Mouse (Mus musculus) hindbrain, embryonic 12.5 days (tissue): ENCODE measurements around the gene Tns3. TPM values are rescaled to one million over a fixed set of nuclear protein-coding genes. Genes with fewer than 3 reads are reported as not detected.

Experiments used
- ATAC-seq: fragments of 200-750 bp; cut with Nextera tagmentation; 2 replicates; pipeline ENCODE4 v1.8.0; 2017; ENCODE audit warnings: moderate TSS enrichment; ENCODE audit not compliant: low FRiP score
- H3K27ac ChIP-seq: fragments of 300-500 bp; sonication (generic); 2 replicates; pipeline ENCODE4 v1.5.1; 2016; ENCODE audit warnings: mild to moderate bottlenecking
- H3K27me3 ChIP-seq: fragments of 300-500 bp; sonication (generic); 2 replicates; pipeline ENCODE4 v1.6.1; 2016; ENCODE audit warnings: mild to moderate bottlenecking
- H3K36me3 ChIP-seq: fragments of 300-500 bp; sonication (generic); 2 replicates; pipeline ENCODE4 v1.6.1; 2016; ENCODE audit warnings: mild to moderate bottlenecking
- H3K4me1 ChIP-seq: fragments of 300-500 bp; sonication (generic); 2 replicates; pipeline ENCODE4 v1.6.1; 2016
- H3K4me2 ChIP-seq: fragments of 300-500 bp; sonication (generic); replicated peaks from 2 replicates; pipeline ENCODE4 v1.6.1; 2016; ENCODE audit warnings: mild to moderate bottlenecking
- H3K4me3 ChIP-seq: fragments of 300-500 bp; sonication (generic); 2 replicates; pipeline ENCODE4 v1.5.1; 2016; ENCODE audit warnings: mild to moderate bottlenecking
- H3K9ac ChIP-seq: fragments of 300-500 bp; sonication (generic); 2 replicates; pipeline ENCODE4 v1.6.1; 2016; ENCODE audit warnings: mild to moderate bottlenecking, moderate library complexity
- H3K9me3 ChIP-seq: fragments of 300-500 bp; sonication (generic); replicated peaks from 2 replicates; pipeline ENCODE4 v1.6.1; 2016; ENCODE audit warnings: mild to moderate bottlenecking
- WGBS: fragments of 180-500 bp; shearing (Covaris S2); methylation state at CpG from one replicate; pipeline ENCODE4 v1.1.7; 2016; 5-methylcytosine and 5-hydroxymethylcytosine counted together
- polyA plus RNA-seq: library from polyadenylated mRNA; unstranded; fragments of >200 nt; fragmentation: Nextera tagmentation; extraction: Ambion mirVana; gene quantifications from 2 replicates; pipeline ENCODE4 v1.2.1, GENCODE M21; 2016

Gene Tns3
- polyA plus RNA-seq, 1 experiment from 2014 or later, result 15.9 TPM

DNA sequence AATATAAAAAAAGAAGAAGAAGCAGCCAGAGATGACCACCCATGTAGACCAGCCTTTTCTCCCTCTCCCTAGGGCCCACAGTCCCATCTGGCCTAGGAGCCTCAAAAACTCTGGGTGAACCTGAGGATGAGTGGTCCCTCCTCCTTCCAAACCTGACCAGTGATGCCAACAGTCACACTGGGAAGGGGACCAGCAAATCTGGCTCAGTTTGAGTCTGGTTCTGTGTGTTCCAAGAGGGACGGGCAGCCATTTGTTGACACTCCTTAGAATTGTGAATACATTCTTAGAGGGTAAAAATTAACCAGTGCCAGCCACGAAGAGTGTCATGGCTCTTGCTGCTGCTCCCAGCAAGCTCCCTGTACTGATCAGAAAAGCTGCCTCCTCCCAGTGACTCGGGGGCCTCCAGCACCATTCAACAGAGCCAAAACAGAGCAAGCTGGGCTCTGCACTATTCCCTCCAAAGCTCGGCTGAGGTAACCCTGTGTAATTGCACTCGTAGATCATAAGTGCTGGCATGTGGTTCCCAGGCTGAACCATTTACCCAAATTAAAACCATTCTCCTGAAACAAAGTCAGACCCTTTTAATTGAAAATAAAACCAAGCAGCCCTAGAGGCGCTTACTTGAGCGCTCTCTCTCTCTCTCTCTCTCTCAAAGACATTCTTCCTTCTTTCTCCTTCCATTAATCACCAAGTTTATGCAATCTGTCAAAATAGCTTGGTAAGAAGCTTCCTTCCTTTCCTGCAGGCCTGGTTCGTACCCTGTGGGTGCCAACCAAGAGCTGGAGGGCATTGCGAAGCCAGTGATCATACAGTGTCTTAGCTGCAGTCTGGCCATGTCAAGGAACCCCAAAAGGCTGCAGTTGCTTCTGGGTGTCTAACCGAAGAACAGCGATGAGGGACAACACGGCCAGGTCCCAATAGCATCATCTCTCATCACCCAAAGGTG is 7.6 kb downstream of the Tns3 start:
- Histone ChIP-seq H3K9ac (no peak overlapping the region), H3K4me2 (no peak overlapping the region), H3K4me3 (no peak overlapping the region), H3K27me3 (no peaks in the 10 kb centered on the region), H3K36me3 (no peaks in the 10 kb centered on the region), H3K9me3 (no peaks in the 10 kb centered on the region), H3K27ac (no peak overlapping the region), H3K4me1 (peaks cover 27% of the 10 kb centered on the region)
- WGBS, result 71% methylated on average over 12 of the region's 12 CpGs
- ATAC-seq, result no peak

DNA sequence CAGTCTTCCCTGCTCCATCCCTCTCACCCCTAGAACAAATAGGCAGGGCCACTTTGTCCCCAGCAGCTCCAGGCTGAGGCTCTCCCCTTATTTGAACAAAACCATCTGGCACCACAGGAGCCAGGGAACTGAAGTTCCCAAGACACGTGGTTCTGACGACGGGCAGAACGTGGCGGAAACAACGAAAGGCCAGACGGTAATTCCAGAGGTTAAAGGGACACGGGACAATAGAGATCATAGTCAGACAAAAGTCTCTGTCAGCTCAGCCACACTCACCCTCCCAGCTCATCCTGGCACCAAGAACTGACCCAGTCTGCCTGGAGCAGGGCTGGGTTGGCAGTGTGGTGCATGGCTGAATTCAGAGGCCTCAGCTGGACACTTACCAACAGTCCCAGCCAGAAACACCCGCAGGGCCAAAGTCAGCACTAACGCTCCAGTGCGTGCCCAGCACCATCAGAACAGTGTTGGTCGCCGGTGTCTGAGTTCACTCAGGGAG is 10.5 kb downstream of the Tns3 start:
- no peaks in the 10 kb centered on the region for H3K36me3 ChIP-seq
- H3K4me2 ChIP-seq, result no peak overlapping the region
- no peak overlapping the region for H3K9ac ChIP-seq
- H3K27me3 ChIP-seq, result no peaks in the 10 kb centered on the region
- no peak overlapping the region for H3K27ac ChIP-seq
- H3K9me3 ChIP-seq, result no peaks in the 10 kb centered on the region
- WGBS, result 42% methylated on average over 13 of the region's 13 CpGs
- no peak overlapping the region for H3K4me3 ChIP-seq
- ATAC-seq, result no peak
- H3K4me1 ChIP-seq, result peaks cover 22% of the 10 kb centered on the region

DNA sequence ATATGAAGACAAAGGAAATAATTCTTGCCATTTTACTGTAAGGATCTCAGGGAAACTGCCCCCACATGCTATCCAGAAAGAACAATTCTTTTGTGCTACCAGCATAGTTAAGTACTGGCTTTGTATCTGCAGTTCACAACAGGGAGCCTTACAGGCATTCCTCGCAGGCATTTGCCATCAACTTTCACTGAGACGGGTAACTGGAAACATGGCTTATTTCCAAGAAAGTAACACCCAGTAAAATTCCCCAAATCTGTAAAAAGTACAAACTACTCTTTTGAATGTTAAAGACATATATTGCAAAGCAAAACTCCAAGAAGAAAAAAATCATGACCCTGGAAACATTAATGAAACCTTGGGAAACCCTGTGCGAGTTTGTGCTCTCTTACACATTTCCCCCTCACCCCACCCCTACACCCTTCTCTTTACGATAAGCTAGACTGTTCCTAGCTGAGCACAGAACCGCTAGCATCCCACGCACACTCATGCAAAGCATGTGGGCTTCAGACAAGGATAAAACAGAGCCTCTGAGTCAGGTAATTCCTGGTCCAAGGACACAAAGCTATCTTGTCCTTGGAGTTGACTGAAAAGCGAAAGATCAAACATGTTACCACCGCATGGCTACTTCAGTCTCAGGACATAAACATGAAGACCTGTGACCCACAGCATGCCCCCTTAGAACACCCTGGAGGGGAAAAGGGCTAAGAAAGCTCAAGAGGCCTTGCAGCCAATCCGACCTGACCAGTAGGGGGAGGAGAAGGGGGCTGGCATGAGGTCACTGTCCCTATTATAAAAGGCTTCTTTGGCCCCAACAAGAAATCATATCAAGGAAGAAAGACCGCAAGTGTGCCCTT is 11.3 kb downstream of the Tns3 start:
- WGBS, result 43% methylated on average over 10 of the region's 10 CpGs
- Histone ChIP-seq H3K4me1 (peaks cover 19% of the 10 kb centered on the region), H3K9me3 (no peaks in the 10 kb centered on the region), H3K4me2 (no peak overlapping the region), H3K36me3 (no peaks in the 10 kb centered on the region), H3K9ac (no peak overlapping the region), H3K4me3 (no peak overlapping the region), H3K27ac (0 out of 2 replicates have a peak overlapping the region, but pooled peaks have one; percentile 35), H3K27me3 (no peaks in the 10 kb centered on the region)
- ATAC-seq, result no peak

DNA sequence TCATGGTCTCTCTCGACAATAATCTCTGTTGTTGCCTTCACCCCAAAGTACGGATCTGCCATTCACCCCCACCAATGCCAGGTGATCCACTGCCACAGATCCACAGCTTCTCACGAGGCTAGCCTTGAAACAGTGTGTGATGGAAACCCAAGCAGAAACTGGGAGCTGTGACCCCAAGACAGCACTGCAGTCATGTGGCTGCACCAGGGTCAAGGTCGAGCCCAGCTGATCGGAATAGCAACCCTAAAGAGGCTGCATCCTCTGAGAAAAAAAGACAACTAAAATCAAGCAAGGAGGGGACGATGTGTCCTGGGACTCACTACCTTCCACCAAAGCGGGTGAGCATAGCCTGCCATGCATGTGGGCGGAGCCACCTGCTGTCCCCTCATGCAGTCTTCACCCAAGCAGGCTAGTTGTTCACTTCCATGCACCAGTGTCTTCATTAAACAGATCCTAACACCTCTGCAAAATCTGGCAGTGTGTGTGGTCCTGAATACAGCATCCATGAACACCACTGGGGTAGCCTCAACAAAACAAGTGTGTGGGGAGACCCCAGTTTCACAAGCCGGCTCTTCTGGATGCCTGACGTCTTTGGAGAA is 12.1 kb downstream of the Tns3 start:
- H3K4me1 ChIP-seq, result peaks cover 19% of the 10 kb centered on the region
- no peaks in the 10 kb centered on the region for H3K9me3 ChIP-seq
- H3K36me3 ChIP-seq, result no peaks in the 10 kb centered on the region
- no peaks in the 10 kb centered on the region for H3K27me3 ChIP-seq
- no peak overlapping the region for H3K4me2 ChIP-seq
- peak; percentile 25; the same call in 1 of the 2 replicates for ATAC-seq
- H3K27ac ChIP-seq, result no peak overlapping the region
- H3K4me3 ChIP-seq, result no peak overlapping the region
- WGBS, result 71% methylated on average over 10 of the region's 10 CpGs
- H3K9ac ChIP-seq, result no peak overlapping the region

DNA sequence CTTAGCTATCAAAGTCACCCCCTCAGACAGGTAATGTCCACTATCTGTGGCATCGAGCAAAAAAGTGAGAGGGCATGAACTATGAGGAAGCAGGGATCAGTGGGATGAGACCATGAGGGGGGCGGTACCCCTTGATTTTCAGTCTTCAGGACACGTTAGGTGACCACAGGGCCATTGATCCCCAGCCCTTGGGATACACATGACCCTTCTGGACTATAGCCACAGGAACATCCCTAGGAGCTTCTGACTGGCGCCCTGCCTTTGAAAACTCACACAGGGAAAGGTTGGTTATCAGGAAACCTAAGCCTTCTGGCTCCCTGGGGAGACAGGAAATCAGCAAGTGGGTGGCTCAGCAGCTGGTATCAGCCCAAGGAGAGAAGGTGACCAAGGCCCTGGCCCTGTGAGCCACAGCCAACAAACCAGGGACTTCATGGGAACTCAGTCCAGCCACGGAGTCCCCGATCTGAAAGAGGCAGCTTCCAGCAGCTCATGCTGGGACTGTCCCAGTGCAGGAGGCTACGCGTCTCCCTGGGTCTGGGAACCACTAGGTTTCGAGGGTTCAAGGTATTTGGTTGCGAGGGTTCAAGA is 12.8 kb downstream of the Tns3 start:
- Histone ChIP-seq H3K27ac (no peak overlapping the region), H3K4me2 (no peak overlapping the region), H3K4me3 (no peak overlapping the region), H3K9me3 (no peaks in the 10 kb centered on the region), H3K4me1 (peaks cover 17% of the 10 kb centered on the region), H3K27me3 (no peaks in the 10 kb centered on the region), H3K36me3 (no peaks in the 10 kb centered on the region), H3K9ac (no peak overlapping the region)
- WGBS, result 85% methylated on average over 10 of the region's 10 CpGs
- ATAC-seq, result no peak

DNA sequence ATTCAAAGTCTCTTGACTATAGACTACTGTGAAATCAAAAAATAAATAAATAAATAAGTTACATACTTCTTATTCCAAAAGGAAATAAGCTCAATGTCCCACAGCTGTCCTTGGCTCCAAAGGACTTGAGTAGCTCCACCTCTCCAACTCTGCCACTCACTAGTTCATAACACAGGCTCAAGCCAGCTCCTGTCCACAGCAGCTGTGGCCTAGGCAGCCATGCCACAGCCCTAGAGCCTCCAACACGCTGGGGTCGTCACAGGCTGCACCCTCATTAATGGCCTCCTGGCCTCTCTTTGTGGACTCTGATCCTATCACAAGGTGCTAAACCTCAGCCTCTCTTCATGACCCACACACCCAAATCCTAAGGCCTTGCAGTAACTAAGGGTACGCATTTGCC is 18.7 kb downstream of the Tns3 start:
- H3K36me3 ChIP-seq, result no peaks in the 10 kb centered on the region
- H3K4me2 ChIP-seq, result no peak overlapping the region
- no peaks in the 10 kb centered on the region; the same call in 1 of the 2 replicates for H3K4me1 ChIP-seq
- no peak overlapping the region for H3K9ac ChIP-seq
- no peaks in the 10 kb centered on the region for H3K27me3 ChIP-seq
- no peak overlapping the region for H3K4me3 ChIP-seq
- ATAC-seq, result no peak
- WGBS, result 84% methylated on average over 3 of the region's 3 CpGs
- no peak overlapping the region for H3K27ac ChIP-seq
- H3K9me3 ChIP-seq, result no peaks in the 10 kb centered on the region

DNA sequence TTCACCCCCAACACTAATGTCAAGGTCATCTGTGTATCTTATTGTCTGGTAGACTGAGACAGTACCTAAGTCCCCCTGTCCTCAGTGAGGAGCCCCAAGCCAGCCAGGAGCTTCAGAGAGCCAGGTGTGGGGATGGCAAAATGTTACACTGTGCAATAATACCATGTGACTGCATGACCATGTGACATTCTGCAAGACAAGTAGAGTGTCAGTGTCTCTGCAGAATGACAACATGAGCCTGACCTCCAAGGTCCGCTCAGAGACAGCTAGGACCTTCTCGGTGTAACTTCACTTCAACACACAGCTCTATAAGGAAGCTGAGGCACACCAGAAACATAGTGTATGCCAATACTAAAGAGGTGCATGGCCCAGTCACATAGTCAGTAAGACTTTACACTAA is 20.1 kb downstream of the Tns3 start:
- Histone ChIP-seq H3K36me3 (no peaks in the 10 kb centered on the region), H3K4me2 (no peak overlapping the region), H3K9ac (no peak overlapping the region), H3K4me1 (peaks cover 5% of the 10 kb centered on the region; the same call in 1 of the 2 replicates), H3K4me3 (no peak overlapping the region), H3K27ac (no peak overlapping the region), H3K27me3 (no peaks in the 10 kb centered on the region), H3K9me3 (no peaks in the 10 kb centered on the region)
- no peak for ATAC-seq
- 96% methylated on average over 2 of the region's 2 CpGs for WGBS

DNA sequence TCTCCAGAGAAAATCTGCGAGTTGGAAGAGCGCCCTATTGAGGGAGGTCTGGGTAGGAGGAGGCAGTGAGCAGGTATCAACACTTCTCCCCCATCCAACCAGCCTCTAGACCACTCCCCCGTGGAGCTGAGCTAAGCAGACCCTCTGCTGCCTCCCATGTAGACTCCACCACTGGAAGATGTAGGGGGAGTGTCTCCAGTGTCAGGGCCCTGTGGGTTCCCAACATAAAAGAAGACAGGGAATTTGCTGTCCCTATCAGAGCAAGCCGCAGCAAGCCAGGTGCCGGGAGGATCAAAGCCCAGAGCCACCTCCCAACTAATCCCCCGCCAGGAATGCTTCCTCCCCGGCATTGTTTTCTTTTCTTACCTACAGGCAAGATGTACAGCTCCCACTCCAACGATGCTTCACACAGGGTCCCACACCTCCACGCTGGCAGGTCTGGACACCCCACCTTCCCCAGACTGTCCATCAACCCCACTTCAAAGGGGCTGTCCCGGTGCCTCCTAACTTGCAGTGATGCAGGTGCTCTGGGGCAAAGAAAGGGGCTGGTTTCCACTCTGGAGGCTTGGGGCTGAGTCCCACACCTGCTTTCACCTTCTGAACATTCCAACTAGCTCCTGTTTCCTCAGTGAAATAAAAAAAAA is 22.6 kb downstream of the Tns3 start:
- no peak for ATAC-seq
- no peak overlapping the region for H3K27ac ChIP-seq
- 33% methylated on average over 10 of the region's 10 CpGs for WGBS

DNA sequence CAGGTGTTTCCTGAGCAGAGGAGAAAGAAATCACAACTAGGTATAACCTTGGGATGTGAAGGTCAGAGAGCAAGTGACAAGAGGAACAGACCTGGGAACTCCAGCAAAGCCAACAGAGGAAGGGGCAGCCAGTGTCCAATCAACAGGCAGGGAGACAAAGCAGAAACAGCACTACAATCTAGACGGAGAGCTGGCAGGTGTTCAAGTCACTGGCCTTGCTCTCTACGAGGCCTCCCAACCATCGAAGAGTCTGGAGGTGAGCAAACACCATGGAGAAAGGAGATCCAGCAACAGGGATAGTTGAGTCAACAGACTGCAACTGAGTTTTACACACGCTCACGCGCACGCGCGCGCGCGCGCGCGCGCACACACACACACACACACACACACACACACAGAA is 24.6 kb downstream of the Tns3 start:
- no peak overlapping the region for H3K4me3 ChIP-seq
- H3K9me3 ChIP-seq, result no peaks in the 10 kb centered on the region
- no peak overlapping the region for H3K27ac ChIP-seq
- no peak overlapping the region for H3K4me2 ChIP-seq
- H3K9ac ChIP-seq, result no peak overlapping the region
- WGBS, result 92% methylated on average over 16 of the region's 16 CpGs
- H3K36me3 ChIP-seq, result no peaks in the 10 kb centered on the region
- H3K27me3 ChIP-seq, result no peaks in the 10 kb centered on the region
- H3K4me1 ChIP-seq, result peaks cover 6% of the 10 kb centered on the region; the same call in 1 of the 2 replicates
- no peak for ATAC-seq

More for the DNA sequence above, 22.6 kb downstream of the Tns3 start:
- no peak overlapping the region for H3K4me3 ChIP-seq
- H3K27me3 ChIP-seq, result no peaks in the 10 kb centered on the region
- H3K9ac ChIP-seq, result no peak overlapping the region
- H3K9me3 ChIP-seq, result no peaks in the 10 kb centered on the region
- no peak overlapping the region for H3K4me2 ChIP-seq
- no peaks in the 10 kb centered on the region for H3K36me3 ChIP-seq
- H3K4me1 ChIP-seq, result 0 out of 2 replicates have a peak, but pooled peaks cover 5% of the 10 kb centered on the region

DNA sequence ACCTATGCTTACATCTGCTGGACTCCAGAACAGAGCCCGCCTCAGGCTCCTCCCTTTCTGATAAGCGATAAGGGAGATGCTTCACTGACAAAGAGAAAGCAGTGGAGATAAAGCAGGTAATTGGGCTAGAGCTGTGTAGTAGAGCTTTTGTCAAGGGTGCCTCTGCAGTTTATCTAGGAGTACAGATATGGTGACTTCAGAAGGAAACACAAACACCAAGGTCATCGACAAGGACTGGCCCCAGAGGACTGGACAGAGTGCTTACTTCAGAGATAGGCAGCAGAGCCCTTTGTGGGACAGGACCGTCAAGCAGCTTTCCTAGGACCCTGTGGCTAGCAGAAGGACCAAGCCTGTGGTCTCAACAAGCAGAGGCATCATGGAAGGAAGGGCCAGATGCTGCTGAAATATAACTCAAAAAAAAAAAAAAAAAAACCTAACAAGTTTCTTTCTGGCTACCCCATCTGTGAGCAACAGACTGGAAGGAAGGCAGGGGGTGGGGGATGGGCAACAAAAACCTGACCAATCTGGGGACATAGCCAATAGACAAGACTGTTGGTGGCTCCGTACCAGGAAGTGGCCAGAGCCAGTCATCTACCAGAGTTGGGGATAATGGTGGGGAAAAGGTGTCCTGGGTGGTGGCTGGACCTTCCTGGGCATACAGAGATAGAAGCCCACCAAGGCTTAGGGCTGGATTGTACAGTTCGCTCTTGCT is 25.2 kb downstream of the Tns3 start:
- H3K9me3 ChIP-seq, result no peaks in the 10 kb centered on the region
- peaks cover 7% of the 10 kb centered on the region; the same call in 1 of the 2 replicates for H3K4me1 ChIP-seq
- H3K36me3 ChIP-seq, result no peaks in the 10 kb centered on the region
- H3K4me3 ChIP-seq, result no peak overlapping the region
- ATAC-seq, result no peak
- no peak overlapping the region for H3K27ac ChIP-seq
- H3K27me3 ChIP-seq, result no peaks in the 10 kb centered on the region; the same call in 1 of the 2 replicates
- WGBS, result 91% methylated on average over 6 of the region's 6 CpGs
- H3K9ac ChIP-seq, result no peak overlapping the region
- no peak overlapping the region for H3K4me2 ChIP-seq
